Mouse (Mus musculus): Measurements from ENCODE around the gene Sox6. TPM values are rescaled to one million over a fixed set of nuclear protein-coding genes. Genes with fewer than 3 reads are reported as not detected.
A peak's percentile ranks its signal among the peaks of the same experiment; 100 is the strongest.
"Not testable (repeated sequence)": the region's sequence is repeated elsewhere in the genome, so short reads cannot be mapped to it uniquely, and the experiment has no call there.

Sox6 gene
- total RNA-seq, 2 experiments from 2014 or later: 21.1 to 26.5 TPM

DNA sequence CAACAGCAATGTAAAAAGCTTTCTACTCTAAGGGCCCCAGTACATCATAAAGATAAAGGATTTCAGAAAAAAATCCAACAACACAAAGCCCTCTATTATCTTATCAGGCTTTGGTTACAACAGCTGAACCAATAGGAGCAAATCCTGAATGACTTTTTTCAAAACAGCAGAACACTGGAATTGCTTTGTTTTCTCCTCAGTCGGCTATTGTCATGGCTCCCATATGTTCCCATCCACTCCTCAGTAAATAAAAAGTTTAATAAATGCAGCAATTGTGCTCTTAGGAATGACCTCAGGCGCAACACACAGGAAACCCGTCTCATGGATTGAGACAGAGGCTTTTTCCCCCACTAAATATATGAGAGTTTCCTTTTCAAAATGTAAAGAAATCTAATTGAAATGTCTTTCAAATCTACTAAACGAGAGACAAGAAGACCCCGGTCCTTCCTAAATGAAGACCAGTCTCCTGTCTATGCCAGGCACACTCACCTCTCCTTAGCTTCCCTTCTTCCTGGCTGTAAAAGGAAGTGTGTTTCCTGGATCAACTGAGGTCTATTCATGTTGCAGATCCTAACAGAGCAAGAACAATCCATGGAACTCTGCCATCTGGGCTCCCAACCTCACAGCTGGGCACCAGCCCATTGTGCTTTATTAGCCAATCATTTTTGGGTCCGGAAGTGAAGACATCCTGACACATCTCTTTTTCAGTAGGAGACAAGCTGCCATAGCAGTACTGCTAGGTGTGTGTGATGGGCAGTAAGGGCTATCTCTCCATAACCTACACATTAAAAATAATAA, 369.2 kb downstream of the Sox6 start:
- no peak for DNase-seq (ENCODE audit: low spot score in 2 of 2)

DNA sequence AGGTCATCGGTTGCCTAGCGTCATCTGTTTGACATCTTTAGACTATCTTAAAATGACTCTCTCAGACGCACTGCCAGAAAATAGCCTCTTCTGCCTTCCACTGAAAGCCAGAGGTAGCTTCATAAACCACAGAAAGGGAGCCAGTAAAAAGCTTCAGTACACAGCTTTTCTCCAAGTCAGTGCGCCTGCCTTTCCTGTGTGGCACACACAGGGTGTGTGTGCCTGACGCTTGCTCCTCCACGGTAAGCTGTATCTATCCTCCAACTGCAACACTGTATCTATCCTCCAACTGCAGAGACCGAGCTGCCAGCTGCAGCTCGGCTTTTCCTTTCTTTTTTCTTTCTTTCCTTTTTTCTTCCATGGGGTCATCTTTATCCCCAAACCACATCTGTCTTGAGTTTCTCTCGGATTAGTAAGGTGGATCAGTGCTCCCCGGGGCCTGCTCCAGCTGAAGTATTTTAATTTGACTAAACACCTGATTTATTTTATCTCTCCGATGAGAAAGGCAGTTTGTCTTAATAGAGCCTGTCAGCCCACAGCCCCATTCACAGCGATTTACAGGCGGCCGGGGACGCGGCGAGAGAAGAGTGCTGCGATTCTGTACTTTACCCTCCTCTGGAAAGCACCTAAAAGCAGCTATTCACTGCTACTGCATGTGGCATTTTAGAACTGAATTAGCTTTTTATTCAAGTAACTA, 371.8 kb downstream of the Sox6 start:
- no peak for DNase-seq (ENCODE audit: low spot score in 2 of 2)

DNA sequence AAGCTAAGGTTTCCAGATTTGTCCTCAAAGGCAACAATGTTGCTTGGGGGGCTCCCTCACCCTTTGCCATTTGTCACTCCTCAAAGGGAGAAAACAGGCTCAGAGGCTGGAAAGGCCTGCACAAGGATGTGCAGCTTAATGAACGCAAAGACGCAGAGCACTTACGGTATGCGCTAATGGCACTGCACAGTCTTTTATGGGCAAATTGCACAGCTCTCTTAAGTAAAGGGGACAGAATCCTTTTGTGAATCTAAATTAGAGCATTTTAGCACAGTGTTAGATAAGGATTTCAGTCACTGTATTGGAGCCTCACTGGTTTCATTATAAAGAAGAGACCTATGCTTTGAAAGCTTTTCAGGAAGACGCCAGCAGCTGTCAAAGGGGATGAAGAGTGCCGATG, 375.2 kb downstream of the Sox6 start:
- DNase-seq (ENCODE audit: low spot score in 2 of 2): no peak

DNA sequence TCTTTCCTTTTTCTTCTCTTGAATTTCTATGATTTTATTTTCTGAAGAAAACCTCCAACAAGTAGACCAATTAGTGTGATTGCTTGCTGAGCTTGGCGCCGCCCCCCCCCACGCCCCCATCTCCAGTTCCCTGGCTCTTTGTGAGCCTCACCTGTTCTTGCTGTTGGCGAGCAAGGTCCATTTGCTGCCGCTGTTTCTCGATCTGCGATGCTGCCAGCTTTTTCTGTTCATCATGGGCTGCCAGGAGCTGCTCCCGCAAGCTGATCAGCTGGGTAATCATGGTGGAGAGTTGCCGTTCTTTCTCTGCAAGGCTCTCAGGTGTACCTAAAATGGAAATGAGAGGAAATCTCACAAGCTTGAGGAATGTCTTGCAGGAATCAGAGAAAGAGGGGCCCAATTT, 376.5 kb downstream of the Sox6 start:
- no peak for DNase-seq (ENCODE audit: low spot score in 2 of 2)

DNA sequence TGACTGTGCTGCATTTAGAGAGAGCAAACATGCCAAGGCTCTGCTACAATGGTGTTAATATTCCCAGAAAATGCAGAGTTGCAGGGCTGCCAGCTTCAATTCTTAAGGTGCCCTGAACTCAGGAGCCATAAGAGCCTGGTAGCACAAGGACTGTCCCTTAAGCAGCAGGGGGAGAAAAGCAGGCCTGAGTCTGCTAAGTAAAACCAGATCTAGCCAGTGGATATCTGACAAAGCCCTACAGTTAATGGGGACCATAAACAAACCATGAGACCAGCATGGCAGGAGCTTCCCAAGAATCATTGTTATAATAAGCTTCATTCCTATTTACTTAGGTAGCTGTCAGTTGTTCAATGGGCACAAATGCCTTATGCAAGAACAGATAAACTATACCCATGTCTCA, 391.9 kb downstream of the Sox6 start:
- DNase-seq (ENCODE audit: low spot score in 2 of 2): no peak

DNA sequence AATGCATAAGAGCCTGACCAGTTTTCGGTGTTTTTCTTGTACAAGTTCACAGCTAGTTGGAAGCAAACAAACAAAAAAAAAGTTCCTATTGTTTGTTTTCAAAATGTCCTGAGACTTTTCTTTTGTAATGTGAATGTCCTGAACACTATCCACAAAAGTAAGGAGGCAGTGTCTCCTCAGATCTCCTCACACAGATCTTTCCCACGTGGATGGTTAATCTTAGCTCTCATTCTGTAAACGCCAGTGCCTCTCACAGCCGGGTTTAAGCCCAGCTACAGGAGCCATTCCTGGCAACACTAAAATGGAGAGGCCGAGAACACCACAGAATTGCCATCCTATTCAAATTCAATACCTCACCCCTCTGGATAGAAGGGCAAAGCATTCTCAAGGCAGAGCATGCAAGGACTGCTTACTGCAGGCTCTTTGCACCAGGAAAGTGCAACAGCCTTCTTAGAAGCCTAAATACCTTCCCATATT, 392.6 kb downstream of the Sox6 start:
- DNase-seq (ENCODE audit: low spot score in 2 of 2): no peak

DNA sequence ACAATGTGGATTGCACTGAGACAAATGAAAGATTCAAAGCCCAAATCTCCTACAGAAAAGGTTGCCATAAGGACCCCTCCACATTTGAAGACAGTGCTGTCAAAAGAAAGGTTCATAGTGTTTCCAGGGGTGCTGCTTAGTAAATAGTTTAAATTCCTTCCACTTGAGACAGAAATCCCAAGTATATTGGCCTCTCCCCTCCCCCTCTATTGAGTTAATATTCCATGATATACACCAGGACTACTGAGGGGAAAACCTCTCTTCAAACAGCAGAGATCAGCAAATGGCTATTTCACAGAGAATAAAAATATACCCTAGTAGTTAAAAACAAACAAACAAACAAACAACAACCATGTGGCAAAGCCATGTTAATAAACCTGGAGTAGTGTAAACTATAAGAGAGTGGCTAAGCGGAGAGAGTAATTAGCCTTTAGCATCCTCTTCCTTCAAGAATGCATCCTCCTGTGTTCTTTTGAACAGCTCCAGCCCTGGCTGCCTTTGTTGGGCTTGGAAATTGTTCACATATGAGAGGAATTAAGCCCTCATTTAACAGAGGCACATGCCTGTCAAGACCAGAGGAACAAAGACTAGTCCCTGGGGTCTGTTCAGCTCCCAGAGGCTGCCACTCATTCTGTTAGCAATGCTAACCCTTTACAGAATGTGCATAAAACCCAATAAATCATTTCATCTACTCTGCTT, 393.2 kb downstream of the Sox6 start:
- DNase-seq (ENCODE audit: low spot score in 2 of 2): no peak

DNA sequence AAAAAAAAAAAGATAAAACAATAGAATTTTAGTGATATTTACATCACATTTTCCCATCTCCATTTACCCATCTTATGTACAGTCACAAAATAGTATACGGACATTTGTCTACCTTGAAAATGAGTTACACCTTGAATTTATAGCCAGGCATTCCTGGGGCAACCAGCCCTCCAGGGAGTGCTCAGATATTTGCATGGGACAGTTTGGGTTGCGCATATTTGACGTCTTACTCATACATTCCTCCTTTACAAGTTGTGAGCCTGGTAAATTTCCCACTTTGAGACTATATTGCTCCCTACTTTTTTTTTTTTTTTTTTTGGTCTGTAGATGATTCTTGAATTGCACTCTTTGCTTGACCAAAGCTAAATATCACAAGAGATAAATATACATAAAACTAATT, 407.9 kb downstream of the Sox6 start:
- no peak for DNase-seq (ENCODE audit: low spot score in 2 of 2)

DNA sequence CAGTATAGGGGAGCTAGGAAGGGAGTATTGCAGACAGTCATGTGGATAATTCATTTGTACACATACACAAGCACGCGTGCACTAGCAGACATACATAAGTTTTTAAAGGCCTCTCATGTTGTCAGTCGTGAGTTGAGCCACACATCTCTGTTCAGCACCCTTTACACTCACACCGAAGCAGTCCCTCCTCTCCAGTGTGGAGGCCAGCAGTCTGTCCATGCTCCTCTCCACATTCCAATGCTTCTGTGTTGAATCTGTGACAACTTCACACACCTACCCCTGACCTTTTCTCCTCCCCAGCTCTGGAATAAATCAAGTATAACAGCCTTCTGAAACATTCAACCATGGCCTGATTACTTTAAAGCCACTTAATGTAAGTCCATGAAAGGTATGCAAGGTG, 408.3 kb downstream of the Sox6 start:
- no peak for DNase-seq (ENCODE audit: low spot score in 2 of 2)

DNA sequence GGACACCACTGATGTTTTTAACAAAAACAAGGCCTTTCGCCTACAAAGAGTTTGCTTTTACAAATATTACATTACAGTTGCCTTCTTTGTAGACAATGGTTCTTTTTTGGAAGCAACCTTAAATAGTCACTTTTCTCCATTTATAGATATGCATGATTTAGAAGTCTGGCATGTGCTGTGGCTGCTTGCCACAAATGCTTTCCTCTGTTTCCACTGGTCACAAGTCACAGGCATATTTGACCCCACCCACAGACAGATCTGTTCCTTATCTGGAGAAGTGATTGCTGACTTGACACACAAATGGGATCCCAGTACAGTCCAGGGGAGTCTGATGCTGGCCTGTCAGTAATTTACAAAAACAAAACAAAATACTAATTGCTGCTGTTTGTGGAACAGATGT, 409.8 kb downstream of the Sox6 start:
- DNase-seq (ENCODE audit: low spot score in 2 of 2): no peak

DNA sequence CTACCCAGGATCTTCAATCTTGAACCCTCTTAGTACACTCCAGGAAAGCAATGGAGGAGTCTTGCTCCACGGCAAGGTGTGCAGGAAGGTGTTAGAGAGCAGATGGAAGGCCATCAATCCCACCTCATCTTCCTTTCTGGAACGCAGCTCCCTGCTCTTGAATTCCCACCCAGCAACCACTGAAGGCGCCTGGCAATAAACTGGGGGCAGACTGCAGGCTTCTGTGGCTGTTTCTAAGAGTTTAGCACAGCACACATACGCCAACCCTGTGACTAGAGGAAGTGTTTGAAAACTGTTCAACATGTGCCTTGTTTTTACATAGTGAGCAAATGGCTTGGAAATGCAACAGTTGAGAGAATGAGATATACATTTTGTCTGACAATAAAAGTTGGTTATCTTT, 412.6 kb downstream of the Sox6 start:
- DNase-seq (ENCODE audit: low spot score in 2 of 2): no peak

DNA sequence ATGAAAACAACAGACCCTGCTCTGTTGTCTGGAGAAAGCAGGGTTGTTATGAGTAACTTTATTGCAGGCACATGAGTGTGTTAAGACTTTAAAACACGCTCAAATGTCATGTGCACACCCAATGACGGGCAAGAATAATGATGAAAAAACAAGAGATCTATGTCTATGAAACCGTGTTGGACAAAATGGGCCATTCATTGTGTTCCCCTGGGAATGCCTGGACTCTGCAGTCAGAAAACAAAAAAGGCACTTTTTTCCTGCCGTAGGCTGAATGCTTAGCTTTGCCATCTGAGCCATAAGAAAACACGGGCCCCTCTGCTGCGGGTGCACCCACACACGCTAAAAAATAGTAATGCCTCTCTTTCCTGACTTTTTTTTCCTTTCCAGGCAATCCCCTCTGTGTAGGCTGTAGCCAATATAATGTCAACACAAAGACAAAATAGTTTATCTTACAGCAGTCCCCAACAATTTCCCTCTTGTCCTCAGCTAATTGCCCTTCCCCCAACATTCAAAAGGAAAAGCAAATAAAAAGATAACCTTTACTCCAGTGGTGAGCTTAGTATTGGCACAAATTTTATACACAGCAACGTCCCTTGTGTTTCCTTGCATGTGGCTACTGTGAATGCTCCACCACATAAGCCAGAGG, 413.6 kb downstream of the Sox6 start:
- peak; percentile 3 to 9 for DNase-seq (ENCODE audit: low spot score in 2 of 2)

DNA sequence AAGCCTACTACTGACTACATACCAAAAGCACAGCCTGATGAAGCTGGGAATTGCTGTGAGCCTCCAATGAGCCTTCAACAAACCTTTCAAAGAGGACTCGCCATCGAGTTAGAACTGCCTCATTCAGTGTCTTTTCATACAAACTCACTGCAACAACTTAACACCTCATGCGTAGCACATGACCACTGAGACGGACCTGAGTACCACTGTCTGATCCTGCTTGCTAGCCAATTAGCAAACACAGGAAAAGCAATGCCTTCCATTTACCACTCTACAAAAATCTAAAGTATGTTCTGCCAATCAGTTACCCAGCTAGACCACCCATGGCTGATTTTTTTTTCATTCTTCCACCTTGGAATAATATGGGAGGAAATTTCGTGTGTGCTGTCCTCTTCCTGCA, 414.1 kb downstream of the Sox6 start:
- DNase-seq (ENCODE audit: low spot score in 2 of 2): no peak

DNA sequence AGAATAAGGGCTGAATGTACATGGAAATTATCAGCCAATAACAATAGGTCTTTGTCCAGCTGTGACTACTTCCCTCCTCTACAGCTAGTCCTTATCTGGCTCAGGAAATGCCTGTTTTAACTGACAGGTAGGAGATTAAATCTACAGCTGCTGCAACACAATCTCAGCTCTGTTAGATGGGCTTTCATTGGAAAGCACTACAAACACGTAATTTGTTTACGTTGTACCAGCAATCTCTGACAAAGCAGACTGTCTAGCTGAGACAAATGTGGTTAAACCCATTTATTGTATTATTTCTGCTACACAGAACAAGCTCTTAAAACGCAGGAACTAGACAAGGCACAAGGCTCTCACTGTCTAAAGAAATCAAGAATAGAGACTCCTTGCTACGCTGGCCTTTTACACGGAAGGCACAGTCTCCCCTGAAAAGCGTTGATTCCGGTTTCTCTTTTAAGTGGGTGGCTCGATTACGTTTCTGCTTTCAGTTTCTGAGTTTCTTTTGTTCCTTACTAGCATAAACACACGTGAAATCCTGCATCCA, 422.8 kb downstream of the Sox6 start:
- DNase-seq (ENCODE audit: low spot score in 2 of 2): no peak

DNA sequence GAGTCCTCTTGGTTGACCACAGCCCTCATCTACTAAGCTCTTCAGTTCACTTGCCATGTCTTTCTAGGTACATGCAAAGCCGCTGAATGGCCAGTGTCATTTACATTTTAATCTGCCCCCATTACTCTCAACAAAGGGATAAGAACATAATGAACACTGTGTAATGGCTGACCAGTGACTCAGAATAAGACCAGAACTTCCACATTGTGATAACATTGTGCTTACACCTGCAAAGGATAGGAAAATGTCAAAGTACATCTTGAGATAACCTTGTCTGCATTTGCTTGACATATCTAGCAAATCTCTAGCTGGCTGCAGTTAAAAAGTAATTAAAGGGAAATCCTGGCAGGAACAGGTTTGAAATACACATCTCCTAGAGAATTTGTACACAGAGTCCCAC, 431.1 kb downstream of the Sox6 start:
- no peak for DNase-seq (ENCODE audit: low spot score in 2 of 2)

DNA sequence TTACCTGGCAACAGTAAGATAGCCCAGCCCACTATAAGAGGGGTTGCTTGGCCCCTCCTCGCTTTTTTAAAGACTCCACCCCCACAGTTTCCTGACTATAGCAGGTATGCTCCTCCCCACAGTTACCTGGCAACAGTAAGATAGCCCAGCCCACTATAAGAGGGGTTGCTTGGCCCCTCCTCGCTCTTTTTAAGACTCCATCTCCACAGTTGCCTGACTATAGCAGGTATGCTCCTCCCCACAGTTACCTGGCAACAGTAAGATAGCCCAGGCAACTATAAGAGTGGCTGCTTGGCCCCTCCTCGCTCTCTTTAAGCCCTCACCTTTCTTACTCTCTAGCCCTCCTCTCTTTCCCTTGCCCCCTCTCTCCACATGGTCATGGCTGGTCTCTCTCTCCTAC, 432.5 kb downstream of the Sox6 start:
- not testable (repeated sequence) for DNase-seq (ENCODE audit: low spot score in 2 of 2)

DNA sequence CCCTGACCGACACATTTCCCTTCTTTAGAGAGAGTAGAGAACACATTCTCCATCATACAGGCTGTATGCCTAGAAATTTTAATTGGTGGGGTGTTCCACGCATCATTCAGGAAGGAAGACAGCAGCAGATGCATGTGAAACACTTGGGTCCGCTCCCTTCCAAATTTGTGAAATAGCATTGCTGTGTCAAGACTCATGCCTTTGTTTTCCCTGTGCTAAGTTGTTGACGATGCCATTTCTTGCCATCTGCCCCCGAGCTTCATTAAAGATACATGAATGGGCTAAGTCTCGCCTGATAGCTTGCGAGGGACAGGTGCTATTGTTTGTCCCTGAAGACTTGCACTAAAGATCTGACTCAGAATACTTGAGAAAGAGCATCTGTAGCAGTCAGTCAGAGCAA, 433.7 kb downstream of the Sox6 start:
- no peak for DNase-seq (ENCODE audit: low spot score in 2 of 2)

DNA sequence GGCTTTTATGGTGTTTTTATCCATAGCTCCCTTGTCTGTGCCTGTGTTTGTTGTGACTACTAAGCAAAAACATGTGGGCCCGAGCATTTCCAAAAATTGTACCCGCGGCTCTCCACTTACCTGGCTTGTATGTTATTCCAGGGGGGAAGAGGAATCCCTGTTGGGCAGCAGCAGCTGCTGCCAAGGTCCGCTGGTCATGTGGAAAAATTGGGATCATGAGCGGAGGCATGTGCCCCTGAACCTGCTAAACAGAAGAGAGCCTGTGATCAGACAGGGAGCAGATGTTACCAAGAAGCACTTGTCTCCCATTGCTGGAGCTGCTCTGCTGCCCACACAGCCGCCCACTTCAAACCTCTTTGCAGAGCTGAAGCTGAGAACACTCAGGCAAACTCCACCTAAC, 441.2 kb downstream of the Sox6 start:
- DNase-seq (ENCODE audit: low spot score in 2 of 2): peak; percentile 1 to 19

DNA sequence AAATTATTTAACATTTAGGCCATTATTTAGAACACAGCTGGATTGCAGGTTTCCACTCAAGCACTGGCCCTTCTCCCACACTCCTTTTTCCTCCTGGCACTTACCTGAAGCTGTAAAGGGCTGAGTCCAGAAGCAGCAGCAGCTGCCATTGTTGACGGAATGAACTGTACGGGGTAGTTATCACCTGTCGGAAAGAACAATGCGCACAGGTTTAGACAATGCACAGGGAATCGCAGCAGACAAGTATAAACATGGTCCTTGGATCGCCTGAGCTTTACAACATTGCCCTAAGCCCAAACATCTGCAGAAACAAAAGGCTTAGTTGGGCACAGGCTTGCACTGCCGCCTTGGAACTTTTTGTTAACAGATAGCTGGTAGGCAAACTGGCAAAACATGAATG, 458.1 kb downstream of the Sox6 start:
- no peak for DNase-seq (ENCODE audit: low spot score in 2 of 2)

DNA sequence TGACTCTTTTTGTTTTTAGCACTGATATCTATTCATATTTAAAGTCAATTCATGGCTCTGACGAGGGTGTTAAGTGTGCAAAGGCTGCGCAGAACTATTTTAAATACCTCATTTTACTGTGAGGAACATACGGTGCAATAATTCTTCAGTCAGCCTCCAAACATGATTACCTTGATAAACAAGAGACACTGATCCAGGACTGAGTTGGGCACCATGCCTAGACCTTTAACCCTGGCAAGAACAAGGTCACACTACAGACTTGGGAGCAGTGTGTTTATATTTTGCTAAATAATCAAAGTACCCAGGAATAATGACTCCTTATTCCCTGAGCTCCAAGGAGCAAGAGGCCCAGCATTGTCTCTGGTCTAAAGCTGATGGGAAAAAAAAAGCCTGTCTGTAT, 458.8 kb downstream of the Sox6 start:
- no peak for DNase-seq (ENCODE audit: low spot score in 2 of 2)

DNA sequence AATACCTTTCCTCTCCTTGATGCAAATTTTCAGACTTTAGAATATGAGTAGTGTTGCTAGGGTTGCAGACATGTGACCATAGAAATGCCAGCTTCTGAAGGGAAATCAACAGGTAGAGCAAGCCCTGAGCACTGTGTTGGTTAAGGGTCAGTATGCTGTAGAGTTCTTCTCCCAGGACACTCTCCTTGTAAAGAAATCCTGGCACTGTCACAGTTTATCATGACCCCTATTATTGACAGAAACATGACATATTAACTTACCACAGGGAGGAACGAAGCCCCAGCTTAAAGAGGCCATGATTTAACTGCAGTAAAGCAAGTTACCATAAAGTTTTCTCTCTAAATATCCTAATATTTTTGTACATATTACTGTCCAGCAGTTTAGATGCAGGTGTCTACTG, 462.2 kb downstream of the Sox6 start:
- no peak for DNase-seq (ENCODE audit: low spot score in 2 of 2)

All from layer of hippocampus, adult 18-20 months (tissue).